Mouse (Mus musculus): ENCODE measurements around the gene Eri3. TPM values are rescaled to one million over a fixed set of nuclear protein-coding genes. Genes with fewer than 3 reads are reported as not detected.

Eri3 gene
- total RNA-seq, 2 experiments from 2014 or later, result 63.4 to 63.5 TPM

DNA sequence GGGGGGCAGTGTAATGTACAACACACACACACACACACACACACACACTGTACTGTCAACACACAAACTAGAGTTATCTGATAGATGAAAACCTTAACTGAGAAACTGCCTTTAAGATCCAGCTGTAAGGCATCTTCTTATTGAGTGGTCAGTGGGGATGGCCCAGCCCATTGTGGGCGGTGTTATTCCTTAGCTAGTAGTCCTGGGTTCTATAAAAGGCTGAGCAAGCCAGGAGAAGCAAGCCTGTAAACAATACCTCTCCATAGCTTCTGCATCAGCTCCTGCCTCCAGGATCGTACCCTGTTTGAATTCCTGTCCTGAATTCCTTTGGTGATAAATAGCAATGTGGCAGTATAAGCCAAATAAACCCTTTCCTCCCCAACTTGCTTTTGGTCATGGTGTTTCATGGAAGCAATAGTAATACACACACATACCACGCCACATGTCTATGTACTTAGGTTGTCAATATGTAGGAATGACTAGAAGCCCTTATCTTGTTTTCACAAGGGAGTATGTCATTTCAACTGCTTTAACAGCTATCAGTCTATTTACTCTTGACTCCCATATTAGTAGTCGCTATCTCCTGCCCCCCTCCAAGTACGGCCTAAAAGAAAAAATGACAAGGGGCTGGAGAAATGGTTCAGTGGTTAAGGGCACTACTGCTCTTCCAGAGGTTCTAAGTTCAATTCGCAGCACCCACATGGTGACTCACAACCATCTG lies 133.0 kb downstream of the Eri3 start:
- ATAC-seq (replicated peaks; ENCODE audit: low FRiP score, low TSS enrichment, poor library complexity, severe bottlenecking), result no peak

DNA sequence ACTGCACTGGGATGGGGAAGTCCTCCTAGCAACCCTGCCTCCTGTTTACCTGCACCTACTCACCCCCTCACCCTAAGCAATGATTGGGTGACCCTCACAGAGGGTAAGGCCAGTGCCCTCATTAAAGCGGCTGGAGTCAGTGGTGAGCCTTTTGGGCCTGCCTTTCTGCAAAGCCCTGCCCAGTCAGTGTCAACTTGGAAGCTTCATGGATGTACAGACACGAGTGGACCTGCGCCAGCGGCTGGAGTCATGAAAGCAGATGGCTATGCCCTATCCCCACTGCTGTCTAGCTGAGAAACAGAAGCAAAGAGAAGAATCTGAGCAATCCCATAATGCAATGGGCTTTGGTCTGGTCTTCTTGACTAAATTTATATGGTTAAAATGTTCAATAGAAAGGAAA lies 136.2 kb downstream of the Eri3 start:
- ATAC-seq (replicated peaks; ENCODE audit: low FRiP score, low TSS enrichment, poor library complexity, severe bottlenecking), result no peak

DNA sequence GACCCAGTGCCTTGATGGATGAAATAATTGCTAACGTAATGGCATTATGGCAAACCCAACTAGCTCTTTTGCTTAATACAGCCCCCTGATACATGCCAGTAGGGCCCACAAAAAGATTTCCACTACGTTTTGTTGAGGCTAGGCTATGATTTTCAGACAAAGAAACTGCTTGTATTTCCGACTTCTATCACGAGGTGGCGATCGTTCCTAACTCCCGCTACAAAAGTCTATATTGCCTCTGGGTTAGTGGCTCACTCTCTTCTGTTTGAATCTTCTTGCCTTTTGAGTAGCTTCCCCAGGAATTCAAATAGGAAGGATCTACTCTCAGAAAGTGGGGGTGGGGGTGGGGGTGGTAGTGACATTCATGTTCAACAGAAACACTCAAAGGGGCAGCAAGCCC lies 155.2 kb downstream of the Eri3 start:
- peak; percentile 55; the same call in 1 of the 2 replicates for ATAC-seq (replicated peaks; ENCODE audit: low FRiP score, low TSS enrichment, poor library complexity, severe bottlenecking)

DNA sequence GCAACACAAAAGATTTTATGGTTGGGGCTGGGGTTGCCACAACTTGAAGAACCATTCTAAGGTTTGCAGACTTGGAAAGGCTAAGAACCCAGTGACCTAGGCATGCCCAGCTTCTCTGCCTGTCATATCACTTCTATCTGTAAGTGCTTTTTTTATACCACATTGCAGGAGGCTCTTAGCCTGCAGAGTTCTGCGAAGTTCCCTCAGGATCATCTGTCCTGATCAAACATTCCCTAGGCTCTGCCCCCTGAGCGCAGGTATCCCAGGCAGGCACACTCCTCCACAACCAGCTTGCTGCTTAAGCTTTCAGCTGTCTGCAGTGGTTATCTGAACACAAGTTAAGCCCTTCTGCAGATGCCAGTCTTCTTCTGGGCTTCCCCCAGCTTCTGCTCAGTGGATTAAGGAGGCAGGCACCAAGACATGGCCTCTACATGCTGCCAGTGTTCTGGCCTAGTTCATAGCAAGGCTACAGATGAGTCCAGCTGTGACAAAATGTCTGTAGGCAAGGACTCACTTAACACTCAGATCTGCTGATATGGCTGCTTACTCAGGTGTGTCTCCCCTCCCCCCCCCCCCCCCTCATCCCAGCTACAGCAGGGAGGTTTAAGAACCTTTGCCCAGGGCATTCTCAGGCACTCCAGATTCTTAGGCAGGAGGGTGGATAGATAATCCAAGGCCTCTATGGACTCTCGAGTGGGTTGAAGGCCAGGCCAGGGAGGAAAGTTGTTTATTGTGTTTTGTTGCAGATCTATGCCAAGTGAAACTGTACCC lies 158.8 kb downstream of the Eri3 start:
- no peak for ATAC-seq (replicated peaks; ENCODE audit: low FRiP score, low TSS enrichment, poor library complexity, severe bottlenecking)

- ATAC-seq (replicated peaks; ENCODE audit: low FRiP score, low TSS enrichment, poor library complexity, severe bottlenecking), result no peak
These were observed 162.1 kb downstream of the Eri3 start for GRCm38 (mm10) chr4:117712314-117712713.

- no peak for ATAC-seq (replicated peaks; ENCODE audit: low FRiP score, low TSS enrichment, poor library complexity, severe bottlenecking)
These were observed 163.3 kb downstream of the Eri3 start for GRCm38 (mm10) chr4:117713303-117714098.

Other genes starting within 250 kb of the Eri3 start
- 107 and 145 TPM in 2 replicates for gene Rnf220, start 53.3 kb upstream of the Eri3 start, total RNA-seq (2014; fragmentation: Nextera tagmentation)
- 73.2 and 84.1 TPM in 2 replicates for gene Rnf220, start 53.3 kb upstream of the Eri3 start, total RNA-seq (2017)
- gene Dmap1, start 131.9 kb downstream of the Eri3 start, total RNA-seq (2014; fragmentation: Nextera tagmentation), result 28.2 and 41.6 TPM in 2 replicates
- gene Dmap1, start 131.9 kb downstream of the Eri3 start, total RNA-seq (2017), result 28.0 and 34.6 TPM in 2 replicates
- gene Gm12845, start 174.0 kb downstream of the Eri3 start, total RNA-seq (2014; fragmentation: Nextera tagmentation), result not detected in 2 replicates
- gene Gm12845, start 174.0 kb downstream of the Eri3 start, total RNA-seq (2017), result not detected in 2 replicates
- gene Klf17, start 215.3 kb downstream of the Eri3 start, total RNA-seq (2014; fragmentation: Nextera tagmentation), result not detected in 2 replicates
- not detected in 2 replicates for gene Klf17, start 215.3 kb downstream of the Eri3 start, total RNA-seq (2017)

All from megakaryocyte-erythroid progenitor cell, adult 5-6 weeks (primary cell).